Comparison of ENCODE assay signal across 12 mouse cellular contexts in the genomic region with DNA sequence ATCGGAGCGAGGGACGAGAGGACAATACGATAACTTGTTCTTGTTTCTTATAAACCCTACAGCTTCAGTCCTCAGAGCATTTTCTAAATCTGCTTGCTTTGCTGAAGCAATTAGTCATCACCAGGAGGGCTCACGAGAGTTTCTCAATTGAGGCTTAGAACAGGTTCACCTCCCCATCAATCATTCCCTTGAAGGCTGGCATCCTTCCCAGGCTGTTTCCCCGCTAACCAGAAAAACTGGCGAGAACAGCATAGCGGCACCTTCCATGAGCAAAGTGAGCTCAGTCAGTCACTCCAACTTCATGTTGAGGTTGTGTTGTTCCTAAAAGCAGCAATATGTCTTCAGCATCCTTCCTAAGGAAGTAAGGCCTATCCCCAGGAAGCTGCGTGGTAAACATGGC.
A peak's percentile ranks its signal among the peaks of the same experiment; 100 is the strongest.
DNase-seq lines count a peak whose midpoint lies in the region; ATAC-seq and TF ChIP-seq lines count a peak whose summit lies in the region.
"Had no signal": no experiment of that assay in that cellular context is flagged by ENCODE, and none has a peak within 500 bp of the region (broad histone marks: within the 10 kb centered on the region; RNA-seq: fewer than 3 reads in every experiment).

No protein-coding gene starts in this region.

- no peaks in the 10 kb centered on the region for H3K36me3 ChIP-seq in lung, embryonic 14.5 days (ENCODE audit: insufficient read depth)
- H3K36me3 ChIP-seq in forebrain, embryonic 16.5 days (ENCODE audit: control insufficient read depth, insufficient read depth): no peaks in the 10 kb centered on the region
- no peaks in the 10 kb centered on the region for H3K36me3 ChIP-seq in stomach, embryonic 14.5 days (ENCODE audit: control insufficient read depth, insufficient read depth, low read length)
- H3K36me3 ChIP-seq: embryonic facial prominence, embryonic 15.5 days; liver, embryonic 13.5 days; neural tube, embryonic 13.5 days had no signal

- H3K4me3 ChIP-seq in lung, embryonic 14.5 days (ENCODE audit: low read depth, low read length): no peak overlapping the region
- no peak overlapping the region for H3K4me3 ChIP-seq in forebrain, embryonic 16.5 days (replicated peaks; ENCODE audit: low read length)
- H3K4me3 ChIP-seq in stomach, embryonic 14.5 days (ENCODE audit: low read depth, low read length): no peak overlapping the region
- H3K4me3 ChIP-seq: embryonic facial prominence, embryonic 15.5 days; liver, embryonic 13.5 days; neural tube, embryonic 13.5 days had no signal

- peak; percentile 74 for ATAC-seq in lung, embryonic 14.5 days (ENCODE audit: insufficient read depth)
- peak; percentile 84 for ATAC-seq in forebrain, embryonic 16.5 days
- 0 out of 2 replicates have a peak, but pooled peaks have one; percentile 42 for ATAC-seq in stomach, embryonic 14.5 days (ENCODE audit: insufficient number of reproducible peaks, insufficient read depth, low FRiP score, low read depth)

- H3K27ac ChIP-seq in lung, embryonic 14.5 days (ENCODE audit: low read depth): no peak overlapping the region
- H3K27ac ChIP-seq in forebrain, embryonic 16.5 days (ENCODE audit: low read length): no peak overlapping the region
- H3K27ac ChIP-seq in stomach, embryonic 14.5 days (ENCODE audit: low read length): no peak overlapping the region
- H3K27ac ChIP-seq: embryonic facial prominence, embryonic 15.5 days; liver, embryonic 13.5 days; neural tube, embryonic 13.5 days had no signal

- H3K4me1 ChIP-seq in lung, embryonic 14.5 days (ENCODE audit: insufficient read depth): no peaks in the 10 kb centered on the region
- H3K4me1 ChIP-seq in forebrain, embryonic 16.5 days (replicated peaks; ENCODE audit: control insufficient read depth, insufficient read depth, low read length): peaks cover 8% of the 10 kb centered on the region
- no peaks in the 10 kb centered on the region for H3K4me1 ChIP-seq in stomach, embryonic 14.5 days (ENCODE audit: control insufficient read depth, insufficient read depth, low read length)
- H3K4me1 ChIP-seq: embryonic facial prominence, embryonic 15.5 days; liver, embryonic 13.5 days; neural tube, embryonic 13.5 days had no signal

- H3K9me3 ChIP-seq in lung, embryonic 14.5 days (ENCODE audit: low read depth, low read length): no peaks in the 10 kb centered on the region
- H3K9me3 ChIP-seq in forebrain, embryonic 16.5 days (ENCODE audit: control insufficient read depth, low read length): no peaks in the 10 kb centered on the region
- no peaks in the 10 kb centered on the region for H3K9me3 ChIP-seq in stomach, embryonic 14.5 days (ENCODE audit: control insufficient read depth, low read depth, low read length)
- H3K9me3 ChIP-seq: embryonic facial prominence, embryonic 15.5 days; liver, embryonic 13.5 days; neural tube, embryonic 13.5 days had no signal

- WGBS in lung, embryonic 14.5 days: 57% methylated on average over 9 of the region's 9 CpGs
- WGBS in forebrain, embryonic 16.5 days: 41% methylated on average over 9 of the region's 9 CpGs
- 42% methylated on average over 9 of the region's 9 CpGs for WGBS in stomach, embryonic 14.5 days

- H3K27me3 ChIP-seq in lung, embryonic 14.5 days (ENCODE audit: insufficient read depth, low read length): no peaks in the 10 kb centered on the region
- no peaks in the 10 kb centered on the region for H3K27me3 ChIP-seq in forebrain, embryonic 16.5 days (replicated peaks; ENCODE audit: control insufficient read depth, insufficient read depth, low read length)
- no peaks in the 10 kb centered on the region for H3K27me3 ChIP-seq in stomach, embryonic 14.5 days (ENCODE audit: control insufficient read depth, insufficient read depth, low read length)
- H3K27me3 ChIP-seq: embryonic facial prominence, embryonic 15.5 days; liver, embryonic 13.5 days; neural tube, embryonic 13.5 days had no signal

- H3K4me2 ChIP-seq in lung, embryonic 14.5 days: no peak overlapping the region
- H3K4me2 ChIP-seq in forebrain, embryonic 16.5 days (ENCODE audit: low read length): no peak overlapping the region
- no peak overlapping the region for H3K4me2 ChIP-seq in stomach, embryonic 14.5 days (replicated peaks; ENCODE audit: low read depth, low read length)
- H3K4me2 ChIP-seq: embryonic facial prominence, embryonic 15.5 days; liver, embryonic 13.5 days; neural tube, embryonic 13.5 days had no signal

- TF ChIP-seq CTCF in lung, embryonic 14.5 days (IDR thresholded peaks at IDR 0.05; ENCODE audit: low read depth): no peak

- DNase-seq in cerebellum, postnatal 10 days: peak; percentile 28 to 34
- no peak for DNase-seq in cerebellum, adult 9-11 months
- peak; percentile 71 for DNase-seq in lung, embryonic 14.5 days
- no peak for DNase-seq in lung, postnatal 25 days (ENCODE audit: low spot score)
- DNase-seq in heart, adult 11 months: no peak
- DNase-seq in frontal cortex, postnatal 10 days (ENCODE audit: low spot score in 2 of 2): no peak
- DNase-seq: heart, postnatal 36 days; liver, embryonic 13.5 days had no signal

- H3K9ac ChIP-seq in lung, embryonic 14.5 days: no peak overlapping the region
- H3K9ac ChIP-seq in forebrain, embryonic 16.5 days (replicated peaks; ENCODE audit: low read depth, low read length): no peak overlapping the region
- H3K9ac ChIP-seq in stomach, embryonic 14.5 days (replicated peaks; ENCODE audit: low read depth, low read length): no peak overlapping the region
- H3K9ac ChIP-seq: embryonic facial prominence, embryonic 15.5 days; liver, embryonic 13.5 days; neural tube, embryonic 13.5 days had no signal

Comparison
In these comparisons a context has a peak if more than half of its experiments do, and no peak if none do; other contexts are left out.
1. DNase-seq: peak in cerebellum, postnatal 10 days (2 of 2) and lung, embryonic 14.5 days (single experiment); none in cerebellum, adult 9-11 months (single experiment), lung, postnatal 25 days (single experiment), heart, adult 11 months (single experiment) and frontal cortex, postnatal 10 days (0 of 2).
2. Peak in every context shown above with its lines, with median percentiles within 50 percentile points of each other: ATAC-seq.